Mouse (Mus musculus): ENCODE measurements around the gene Olfr1234. TPM values are rescaled to one million over a fixed set of nuclear protein-coding genes. Genes with fewer than 3 reads are reported as not detected.

The Olfr1234 gene
- total RNA-seq (2021) = not detected

GRCm38 (mm10) chr2:89364765-89365164 is at the start of gene Olfr1234:
TSS of gene Olfr1234 (minus strand) at chr2:89364865.
- intact Hi-C loops (cut with DNase I) = no loop called here
- DNase-seq = no peak

GRCm38 (mm10) chr2:89409576-89409975 is 44.9 kb upstream of the Olfr1234 start, which contains the start of gene Olfr1238:
TSS of gene Olfr1238 (minus strand) at chr2:89409676.
- intact Hi-C loops (cut with DNase I) = no loop called here
- no peak for DNase-seq

- DNase-seq = no peak
- intact Hi-C loops (cut with DNase I) = no loop called here
These were observed 36.2 kb upstream of the Olfr1234 start for GRCm38 (mm10) chr2:89400882-89401281.

- DNase-seq = no peak
- intact Hi-C loops (cut with DNase I) = no loop called here
These were observed 22.4 kb downstream of the Olfr1234 start, which contains the start of gene Olfr1233 for GRCm38 (mm10) chr2:89342298-89342697. TSS of gene Olfr1233 (minus strand) at chr2:89342398.

- no peak for DNase-seq
- intact Hi-C loops (cut with DNase I) = no loop called here
These were observed 35.1 kb downstream of the Olfr1234 start, which contains the start of gene Olfr1232 for GRCm38 (mm10) chr2:89329575-89329974. TSS of gene Olfr1232 (minus strand) at chr2:89329675.

Other genes with a start within 250 kb of the Olfr1234 start
- not detected for gene Olfr1221, start 247.6 kb downstream of the Olfr1234 start, total RNA-seq (2021)
- not detected for gene Olfr1222, start 231.8 kb downstream of the Olfr1234 start, total RNA-seq (2021)
- not detected for gene Olfr1223, start 213.3 kb downstream of the Olfr1234 start, total RNA-seq (2021)
- not detected for gene Olfr1224-ps1, start 200.8 kb downstream of the Olfr1234 start, total RNA-seq (2021)
- not detected for gene Olfr1225, start 190.2 kb downstream of the Olfr1234 start, total RNA-seq (2021)
- not detected for gene Olfr1226, start 164.8 kb downstream of the Olfr1234 start, total RNA-seq (2021)
- not detected for gene Olfr1228, start 110.8 kb downstream of the Olfr1234 start, total RNA-seq (2021)
- not detected for gene Olfr1229, start 76.9 kb downstream of the Olfr1234 start, total RNA-seq (2021)
- gene Olfr1230, start 67.6 kb downstream of the Olfr1234 start, total RNA-seq (2021) = not detected
- gene Olfr1231, start 57.8 kb downstream of the Olfr1234 start, total RNA-seq (2021) = not detected
- not detected for gene Olfr1232, start 35.2 kb downstream of the Olfr1234 start, total RNA-seq (2021)
- not detected for gene Olfr1233, start 22.5 kb downstream of the Olfr1234 start, total RNA-seq (2021)
- gene Olfr1238, start 44.8 kb upstream of the Olfr1234 start, total RNA-seq (2021) = not detected
- gene Olfr1239, start 55.5 kb upstream of the Olfr1234 start, total RNA-seq (2021) = not detected
- not detected for gene Olfr1240, start 78.1 kb upstream of the Olfr1234 start, total RNA-seq (2021)
- not detected for gene Olfr1241, start 122.3 kb upstream of the Olfr1234 start, total RNA-seq (2021)
- not detected for gene Olfr1242, start 133.5 kb upstream of the Olfr1234 start, total RNA-seq (2021)
- gene Olfr1243, start 166.6 kb upstream of the Olfr1234 start, total RNA-seq (2021) = not detected
- gene Olfr1245, start 213.6 kb upstream of the Olfr1234 start, total RNA-seq (2021) = not detected
- gene Olfr1246, start 228.3 kb upstream of the Olfr1234 start, total RNA-seq (2021) = not detected
- gene Olfr1247, start 249.3 kb upstream of the Olfr1234 start, total RNA-seq (2021) = under 1 TPM in 1 of 2 experiments, not detected in 1; 0.05 TPM

Data from heart, postnatal 10 days (tissue).